Mouse (Mus musculus) testis, adult 2 months (tissue): ENCODE measurements around the gene S1pr1. TPM values are rescaled to one million over a fixed set of nuclear protein-coding genes. Genes with fewer than 3 reads are reported as not detected.
A peak's percentile ranks its signal among the peaks of the same experiment; 100 is the strongest.

Experiments used
- H3K27ac ChIP-seq: fragments of 200-500 bp; 2 replicates; pipeline ENCODE4 v1.5.1; 2012; ENCODE audit warnings: low read depth, low read length; ENCODE audit not compliant: control insufficient read depth, insufficient read depth
- H3K27me3 ChIP-seq: fragments of 200-500 bp; 2 replicates; pipeline ENCODE4 v1.6.1; 2012; ENCODE audit warnings: mild to moderate bottlenecking, low read length, moderate library complexity; ENCODE audit not compliant: control insufficient read depth, insufficient read depth
- H3K36me3 ChIP-seq: fragments of 200-500 bp; 2 replicates; pipeline ENCODE4 v1.6.1; 2012; ENCODE audit warnings: mild to moderate bottlenecking, low read length; ENCODE audit not compliant: control insufficient read depth, insufficient read depth
- H3K4me1 ChIP-seq: fragments of 200-500 bp; 2 replicates; pipeline ENCODE4 v1.6.1; 2012; ENCODE audit warnings: low read length; ENCODE audit not compliant: control insufficient read depth, insufficient read depth
- H3K4me3 ChIP-seq: fragments of 200-500 bp; 2 replicates; pipeline ENCODE4 v1.5.1; 2012; ENCODE audit warnings: low read depth, mild to moderate bottlenecking, low read length, moderate library complexity, mixed read lengths; ENCODE audit not compliant: control insufficient read depth
- CTCF ChIP-seq: fragments of 200-500 bp; IDR thresholded peaks from 2 replicates; pipeline ENCODE4 v1.5.1; 2012; ENCODE audit warnings: low read depth, mild to moderate bottlenecking, inconsistent platforms, low read length, moderate library complexity; ENCODE audit not compliant: control insufficient read depth, insufficient read depth, insufficient replicate concordance
- POLR2A ChIP-seq: fragments of 200-500 bp; IDR thresholded peaks from 2 replicates; pipeline ENCODE4 v1.6.1; 2012; ENCODE audit warnings: low read depth, mild to moderate bottlenecking, inconsistent platforms, low read length, moderate library complexity; ENCODE audit not compliant: control insufficient read depth
- polyA plus RNA-seq: library from polyadenylated mRNA; depleted of rRNA; stranded (reverse); fragments of >200 nt; gene quantifications from 2 replicates; pipeline ENCODE4 v1.2.3, GENCODE M21; 2012

The S1pr1 gene
- polyA plus RNA-seq, 1 experiment, result 2.1 TPM

DNA sequence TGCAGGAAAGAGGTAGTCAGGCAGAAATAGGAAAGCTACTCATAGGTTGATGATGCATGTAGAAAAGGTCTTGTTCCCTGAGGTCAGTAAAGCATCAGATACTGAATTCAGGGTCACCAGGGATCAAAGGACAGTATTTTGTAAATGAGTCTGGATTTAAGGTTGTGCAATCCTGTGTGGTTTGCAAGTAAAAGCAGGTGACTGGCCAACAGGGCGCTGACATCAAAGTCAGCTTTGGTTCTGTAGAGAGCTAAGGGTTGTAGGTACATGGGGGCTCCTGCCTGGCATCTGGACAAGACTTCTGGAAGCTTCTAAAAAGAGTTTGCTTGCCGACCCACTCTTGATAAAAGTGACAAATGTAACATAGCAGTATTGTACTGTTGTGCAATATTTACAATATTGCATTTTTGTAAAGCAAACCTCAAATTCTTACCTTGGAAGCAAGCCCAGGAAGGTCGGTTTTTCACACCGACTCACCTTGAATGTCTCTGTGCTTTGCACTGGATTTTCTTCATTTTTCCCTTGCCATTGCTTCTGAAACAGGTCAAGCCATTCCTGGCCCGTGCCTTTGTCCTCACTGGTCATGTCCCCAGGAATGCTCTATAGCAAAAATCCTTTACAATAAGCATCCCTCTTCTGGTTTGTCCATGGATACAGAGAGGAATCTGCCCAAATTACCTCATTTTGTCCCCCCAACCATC lies 33.6 kb upstream of the S1pr1 start:
- Histone ChIP-seq H3K4me1 (peaks cover 4% of the 10 kb centered on the region), H3K4me3 (no peak overlapping the region), H3K27me3 (no peaks in the 10 kb centered on the region), H3K27ac (no peak overlapping the region), H3K36me3 (no peaks in the 10 kb centered on the region)
- TF ChIP-seq CTCF, result no peak
- TF ChIP-seq POLR2A, result no peak

DNA sequence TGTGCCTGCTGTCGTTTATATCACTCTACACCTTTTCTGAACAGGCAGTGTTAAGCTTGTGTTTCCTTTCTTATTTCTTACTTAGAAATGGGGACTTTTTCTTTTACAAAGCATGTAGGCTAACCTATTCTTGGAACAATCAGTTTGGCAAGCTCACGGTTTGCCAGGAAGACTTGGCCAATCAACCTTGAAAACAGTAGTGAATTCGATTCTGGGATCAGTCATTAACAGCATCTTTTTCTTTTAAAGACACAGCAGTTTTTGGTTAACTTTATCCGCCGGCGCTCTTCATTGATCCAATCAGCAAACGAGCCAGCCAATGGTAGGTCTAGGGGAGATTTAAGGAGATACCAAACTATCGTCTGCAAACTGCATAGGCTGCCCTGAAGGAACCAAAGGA lies 31.6 kb upstream of the S1pr1 start:
- Histone ChIP-seq H3K4me3 (no peak overlapping the region), H3K27me3 (no peaks in the 10 kb centered on the region), H3K36me3 (no peaks in the 10 kb centered on the region), H3K27ac (no peak overlapping the region), H3K4me1 (peaks cover 4% of the 10 kb centered on the region)
- TF ChIP-seq POLR2A, result no peak
- TF ChIP-seq CTCF, result no peak

DNA sequence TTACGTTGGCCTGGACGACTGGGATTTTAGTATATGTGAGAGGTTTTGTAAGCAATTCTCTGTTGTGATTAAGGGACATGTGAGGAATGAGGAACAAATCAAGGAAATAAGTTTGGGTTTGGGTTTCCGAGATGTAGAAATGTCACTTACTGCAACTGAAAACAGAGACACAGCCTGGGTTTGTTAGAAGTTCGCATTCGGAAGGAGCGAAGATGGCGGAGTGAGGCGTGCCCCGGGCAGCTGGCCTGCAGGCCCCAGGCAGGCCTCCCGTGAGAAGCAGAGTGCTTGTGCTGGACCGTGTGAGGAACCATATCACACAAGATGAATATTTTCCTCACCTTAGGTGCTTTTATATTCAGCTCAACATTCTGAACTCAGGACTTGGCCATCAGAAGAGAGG lies 30.2 kb upstream of the S1pr1 start:
- no peaks in the 10 kb centered on the region for H3K36me3 ChIP-seq
- TF ChIP-seq CTCF, result no peak
- no peak for TF ChIP-seq POLR2A
- no peaks in the 10 kb centered on the region for H3K27me3 ChIP-seq
- no peak overlapping the region for H3K27ac ChIP-seq
- peak overlapping the region; percentile 65; the same call in 1 of the 2 replicates for H3K4me3 ChIP-seq
- H3K4me1 ChIP-seq, result peaks cover 4% of the 10 kb centered on the region

DNA sequence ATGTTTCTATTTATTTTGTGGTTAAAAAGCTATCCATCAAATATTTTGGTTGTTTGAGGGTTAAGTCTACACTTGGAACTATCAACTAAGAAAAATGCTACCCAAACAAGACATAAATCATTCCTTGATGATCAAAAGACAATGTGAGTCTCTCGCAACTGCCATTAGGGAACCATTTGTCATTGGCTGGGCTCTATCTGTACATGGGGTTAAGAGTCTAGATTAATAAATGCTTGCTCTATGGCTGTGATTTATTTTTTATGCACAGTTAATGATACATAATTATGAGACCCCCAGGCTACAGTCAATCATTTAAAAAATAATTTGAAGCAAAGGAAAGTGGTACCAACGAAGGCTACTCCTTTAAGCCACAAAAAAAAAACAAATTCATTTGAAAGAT lies 23.7 kb upstream of the S1pr1 start:
- Histone ChIP-seq H3K27ac (no peak overlapping the region), H3K4me3 (no peak overlapping the region), H3K36me3 (no peaks in the 10 kb centered on the region), H3K27me3 (no peaks in the 10 kb centered on the region), H3K4me1 (no peaks in the 10 kb centered on the region)
- TF ChIP-seq CTCF, result no peak
- no peak for TF ChIP-seq POLR2A

DNA sequence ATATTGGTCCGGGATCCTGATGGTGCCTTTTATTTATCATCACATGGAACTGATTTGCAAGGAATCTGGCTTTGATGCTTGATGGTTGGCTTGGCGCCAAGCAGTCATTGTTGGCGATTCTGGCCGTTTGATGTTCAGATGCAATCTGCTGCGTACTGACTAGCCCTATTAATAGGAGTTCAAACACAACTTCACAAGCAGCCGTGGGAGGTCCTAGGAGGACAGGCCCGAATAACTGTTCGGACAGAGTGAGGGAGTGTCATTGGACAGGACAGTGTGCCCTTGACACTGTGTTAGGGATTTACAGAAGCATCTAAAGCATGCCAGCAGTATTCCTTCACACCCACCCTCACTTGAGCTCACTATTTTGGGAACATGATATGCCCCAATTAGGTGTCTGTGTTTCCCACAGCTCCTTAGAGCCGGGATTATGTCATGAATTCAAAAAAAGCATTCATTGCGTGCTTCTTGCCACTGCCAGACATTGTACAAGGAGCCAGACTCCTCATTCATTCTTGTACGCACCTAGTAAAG lies 23.0 kb upstream of the S1pr1 start:
- TF ChIP-seq POLR2A (no peak), CTCF (no peak)
- H3K4me1 ChIP-seq, result no peaks in the 10 kb centered on the region
- H3K27me3 ChIP-seq, result no peaks in the 10 kb centered on the region
- no peaks in the 10 kb centered on the region for H3K36me3 ChIP-seq
- H3K27ac ChIP-seq, result no peak overlapping the region
- no peak overlapping the region for H3K4me3 ChIP-seq

DNA sequence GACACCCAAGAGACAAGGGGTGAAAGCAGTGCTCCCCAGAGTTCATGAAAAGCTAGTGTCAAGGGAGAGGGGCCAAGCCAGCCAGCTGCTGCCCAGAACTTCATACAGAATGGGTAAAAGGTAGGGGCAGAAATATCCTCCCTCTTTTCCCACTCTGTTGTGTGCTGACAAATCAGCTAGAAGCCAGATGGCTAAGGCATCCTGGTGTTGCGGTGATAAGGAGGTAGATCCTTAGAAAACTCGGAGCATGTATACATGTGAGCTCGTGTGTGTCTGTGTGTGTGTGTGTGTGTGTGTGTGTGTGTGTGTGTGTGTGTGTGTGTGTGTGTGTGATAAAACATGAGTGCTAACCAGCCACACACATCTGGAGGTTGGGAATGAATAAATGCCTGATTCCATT lies 20.7 kb upstream of the S1pr1 start:
- Histone ChIP-seq H3K4me3 (no peak overlapping the region), H3K36me3 (no peaks in the 10 kb centered on the region), H3K4me1 (no peaks in the 10 kb centered on the region), H3K27me3 (no peaks in the 10 kb centered on the region), H3K27ac (no peak overlapping the region)
- TF ChIP-seq CTCF (no peak), POLR2A (no peak)

DNA sequence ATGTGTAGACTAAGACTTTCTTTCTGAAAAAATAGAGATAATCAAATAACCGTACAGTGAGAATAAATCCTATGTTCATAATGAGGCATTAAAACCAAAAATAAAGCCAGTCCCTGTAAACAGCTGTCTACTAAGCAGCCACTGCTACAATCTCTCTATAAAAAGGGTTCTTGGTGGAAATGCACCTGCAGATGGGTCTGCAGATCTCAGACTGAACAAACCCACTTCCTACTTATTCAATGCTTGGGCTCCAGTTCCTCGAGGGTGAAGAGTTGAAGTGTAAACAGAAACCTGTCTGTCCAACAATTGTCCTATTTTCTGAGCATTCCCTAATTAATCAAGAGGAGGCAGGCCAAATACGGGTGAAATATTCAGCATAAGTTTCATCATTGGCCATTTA lies 20.0 kb upstream of the S1pr1 start:
- no peaks in the 10 kb centered on the region for H3K36me3 ChIP-seq
- no peaks in the 10 kb centered on the region for H3K4me1 ChIP-seq
- TF ChIP-seq POLR2A (no peak), CTCF (no peak)
- H3K4me3 ChIP-seq, result no peak overlapping the region
- H3K27ac ChIP-seq, result no peak overlapping the region
- H3K27me3 ChIP-seq, result no peaks in the 10 kb centered on the region
